In genomic region chr5:104058021-104058420, GRCm38 (mm10) we compare ENCODE assay signal across 9 mouse cellular contexts. TPM values are rescaled to one million over a fixed set of nuclear protein-coding genes. Genes with fewer than 3 reads are reported as not detected.
A peak's percentile ranks its signal among the peaks of the same experiment; 100 is the strongest.
DNase-seq lines count a peak whose midpoint lies in the region; ATAC-seq and TF ChIP-seq lines count a peak whose summit lies in the region.
"Had no signal": no experiment of that assay in that cellular context is flagged by ENCODE, and none has a peak within 500 bp of the region (broad histone marks: within the 10 kb centered on the region; RNA-seq: fewer than 3 reads in every experiment).

No protein-coding gene starts in this region.

- no peak overlapping the region for H3K9ac ChIP-seq in intestine, postnatal 0 days (ENCODE audit: low read depth, low read length)
- H3K9ac ChIP-seq in intestine, embryonic 16.5 days (ENCODE audit: low read depth, low read length) = no peak overlapping the region
- no peak overlapping the region for H3K9ac ChIP-seq in lung, embryonic 14.5 days
- H3K9ac ChIP-seq in stomach, postnatal 0 days (ENCODE audit: low read length) = no peak overlapping the region
- H3K9ac ChIP-seq in hindbrain, embryonic 13.5 days = no peak overlapping the region
- H3K9ac ChIP-seq: embryonic facial prominence, embryonic 12.5 days had no signal

- no peak for TF ChIP-seq EP300 in stomach, postnatal 0 days (optimal IDR thresholded peaks at IDR 0.05)

- H3K4me1 ChIP-seq in intestine, postnatal 0 days (replicated peaks; ENCODE audit: control insufficient read depth, insufficient read depth, low read length) = no peaks in the 10 kb centered on the region
- no peaks in the 10 kb centered on the region for H3K4me1 ChIP-seq in intestine, embryonic 16.5 days (ENCODE audit: control insufficient read depth, insufficient read depth, low read length)
- peaks cover 74% of the 10 kb centered on the region for H3K4me1 ChIP-seq in G1E (ENCODE audit: insufficient read depth, low read depth, low read length)
- H3K4me1 ChIP-seq in lung, embryonic 14.5 days (ENCODE audit: insufficient read depth) = no peaks in the 10 kb centered on the region
- no peaks in the 10 kb centered on the region for H3K4me1 ChIP-seq in stomach, postnatal 0 days (replicated peaks; ENCODE audit: control insufficient read depth, insufficient read depth)
- no peaks in the 10 kb centered on the region for H3K4me1 ChIP-seq in hindbrain, embryonic 13.5 days (replicated peaks)
- H3K4me1 ChIP-seq: embryonic facial prominence, embryonic 12.5 days had no signal

- peak; percentile 79 for TF ChIP-seq CTCF in intestine, postnatal 0 days (IDR thresholded peaks at IDR 0.05; ENCODE audit: low read depth)
- peak; percentile 72 for TF ChIP-seq CTCF in G1E (IDR thresholded peaks at IDR 0.05; ENCODE audit: low read depth, low read length)
- peak; percentile 84 for TF ChIP-seq CTCF in gastrocnemius, adult 2 months (IDR thresholded peaks at IDR 0.05)
- TF ChIP-seq CTCF in lung, embryonic 14.5 days (IDR thresholded peaks at IDR 0.05; ENCODE audit: low read depth) = peak; percentile 75
- TF ChIP-seq CTCF in stomach, postnatal 0 days (IDR thresholded peaks at IDR 0.05; ENCODE audit: low read depth) = peak; percentile 76

- peak; percentile 86 to 87 for DNase-seq in B cell, adult 2 months
- DNase-seq in G1E (ENCODE audit: low spot score) = no peak
- DNase-seq in gastrocnemius, adult 2 months = peak; percentile 67
- peak; percentile 38 for DNase-seq in lung, embryonic 14.5 days
- peak; percentile 59 for DNase-seq in stomach, postnatal 0 days (ENCODE audit: low spot score)

- H3K9me3 ChIP-seq in intestine, postnatal 0 days (ENCODE audit: control insufficient read depth) = no peaks in the 10 kb centered on the region
- H3K9me3 ChIP-seq in intestine, embryonic 16.5 days (ENCODE audit: control insufficient read depth, low read length) = no peaks in the 10 kb centered on the region
- no peaks in the 10 kb centered on the region for H3K9me3 ChIP-seq in G1E (replicated peaks)
- no peaks in the 10 kb centered on the region for H3K9me3 ChIP-seq in lung, embryonic 14.5 days (ENCODE audit: low read depth, low read length)
- H3K9me3 ChIP-seq in stomach, postnatal 0 days (ENCODE audit: control insufficient read depth, low read length) = no peaks in the 10 kb centered on the region
- no peaks in the 10 kb centered on the region for H3K9me3 ChIP-seq in hindbrain, embryonic 13.5 days
- H3K9me3 ChIP-seq: embryonic facial prominence, embryonic 12.5 days had no signal

- ATAC-seq in intestine, postnatal 0 days = no peak
- ATAC-seq in intestine, embryonic 16.5 days = no peak
- ATAC-seq in G1E (ENCODE audit: extremely low read depth, insufficient number of reproducible peaks, low FRiP score, poor library complexity, severe bottlenecking) = no peak
- ATAC-seq in lung, embryonic 14.5 days (ENCODE audit: insufficient read depth) = no peak
- no peak for ATAC-seq in stomach, postnatal 0 days (ENCODE audit: low FRiP score, low TSS enrichment)
- no peak for ATAC-seq in hindbrain, embryonic 13.5 days (ENCODE audit: low FRiP score)

- H3K4me2 ChIP-seq in intestine, postnatal 0 days (replicated peaks; ENCODE audit: low read depth) = no peak overlapping the region
- H3K4me2 ChIP-seq in intestine, embryonic 16.5 days (ENCODE audit: low read depth, low read length) = no peak overlapping the region
- H3K4me2 ChIP-seq in lung, embryonic 14.5 days = no peak overlapping the region
- H3K4me2 ChIP-seq in stomach, postnatal 0 days (replicated peaks; ENCODE audit: low read depth) = no peak overlapping the region
- H3K4me2 ChIP-seq in hindbrain, embryonic 13.5 days = no peak overlapping the region
- H3K4me2 ChIP-seq: embryonic facial prominence, embryonic 12.5 days had no signal

- WGBS in intestine, postnatal 0 days = 60% methylated on average over 15 of the region's 15 CpGs
- WGBS in intestine, embryonic 16.5 days = 66% methylated on average over 15 of the region's 15 CpGs
- WGBS in lung, embryonic 14.5 days = 61% methylated on average over 15 of the region's 15 CpGs
- WGBS in stomach, postnatal 0 days = 66% methylated on average over 15 of the region's 15 CpGs
- 68% methylated on average over 15 of the region's 15 CpGs for WGBS in hindbrain, embryonic 13.5 days

- H3K4me3 ChIP-seq in intestine, postnatal 0 days (ENCODE audit: low read depth, low read length) = no peak overlapping the region
- no peak overlapping the region for H3K4me3 ChIP-seq in intestine, embryonic 16.5 days (ENCODE audit: low read length)
- no peak overlapping the region for H3K4me3 ChIP-seq in G1E (ENCODE audit: low read depth, low read length)
- no peak overlapping the region for H3K4me3 ChIP-seq in gastrocnemius, adult 2 months
- no peak overlapping the region for H3K4me3 ChIP-seq in lung, embryonic 14.5 days (ENCODE audit: low read depth, low read length)
- no peak overlapping the region for H3K4me3 ChIP-seq in stomach, postnatal 0 days (ENCODE audit: low read depth, low read length)
- H3K4me3 ChIP-seq in hindbrain, embryonic 13.5 days = no peak overlapping the region
- H3K4me3 ChIP-seq: embryonic facial prominence, embryonic 12.5 days had no signal

- no peak overlapping the region for H3K27ac ChIP-seq in intestine, postnatal 0 days (ENCODE audit: low read depth, low read length)
- no peak overlapping the region for H3K27ac ChIP-seq in intestine, embryonic 16.5 days (ENCODE audit: low read length)
- H3K27ac ChIP-seq in gastrocnemius, adult 2 months = no peak overlapping the region
- H3K27ac ChIP-seq in lung, embryonic 14.5 days (ENCODE audit: low read depth) = no peak overlapping the region
- H3K27ac ChIP-seq in stomach, postnatal 0 days (replicated peaks) = no peak overlapping the region
- H3K27ac ChIP-seq in hindbrain, embryonic 13.5 days = no peak overlapping the region
- H3K27ac ChIP-seq: embryonic facial prominence, embryonic 12.5 days had no signal

- no peaks in the 10 kb centered on the region for H3K27me3 ChIP-seq in intestine, postnatal 0 days (replicated peaks; ENCODE audit: control insufficient read depth, insufficient read depth, low read length)
- no peaks in the 10 kb centered on the region for H3K27me3 ChIP-seq in intestine, embryonic 16.5 days (replicated peaks; ENCODE audit: control insufficient read depth, insufficient read depth, low read length)
- no peaks in the 10 kb centered on the region for H3K27me3 ChIP-seq in G1E (ENCODE audit: insufficient read depth, low read length)
- H3K27me3 ChIP-seq in lung, embryonic 14.5 days (ENCODE audit: insufficient read depth, low read length) = no peaks in the 10 kb centered on the region
- H3K27me3 ChIP-seq in stomach, postnatal 0 days (ENCODE audit: control insufficient read depth, insufficient read depth, low read length) = no peaks in the 10 kb centered on the region
- H3K27me3 ChIP-seq in hindbrain, embryonic 13.5 days = no peaks in the 10 kb centered on the region
- H3K27me3 ChIP-seq: embryonic facial prominence, embryonic 12.5 days had no signal

- peaks cover 40% of the 10 kb centered on the region for H3K36me3 ChIP-seq in intestine, postnatal 0 days (ENCODE audit: control insufficient read depth, insufficient read depth)
- H3K36me3 ChIP-seq in intestine, embryonic 16.5 days (ENCODE audit: control insufficient read depth, insufficient read depth, low read length) = peaks cover 8% of the 10 kb centered on the region
- peaks cover 88% of the 10 kb centered on the region for H3K36me3 ChIP-seq in G1E (replicated peaks)
- peaks cover 52% of the 10 kb centered on the region for H3K36me3 ChIP-seq in lung, embryonic 14.5 days (ENCODE audit: insufficient read depth)
- peaks cover 5% of the 10 kb centered on the region; the same call in 1 of the 2 replicates for H3K36me3 ChIP-seq in stomach, postnatal 0 days (ENCODE audit: control insufficient read depth, insufficient read depth, low read length)
- peaks cover 46% of the 10 kb centered on the region for H3K36me3 ChIP-seq in hindbrain, embryonic 13.5 days

- intact Hi-C loops in gastrocnemius, adult 2 months (cut with DNase I) = loop anchor here (5.0 kb wide), 1 partner anchor 56 kb away; no protein-coding TSS in a partner anchor

RNA-seq across cellular contexts. Expression of gene Nudt9, which starts 11.9 kb away (rescaled TPM):
- 81.1 and 82.0 TPM in 2 replicates for polyA plus RNA-seq in intestine, postnatal 0 days (2015; fragmentation: Nextera tagmentation; extraction: Ambion mirVana)
- polyA plus RNA-seq in intestine, embryonic 16.5 days (2015; fragmentation: Nextera tagmentation; extraction: Ambion mirVana) = 61.0 and 61.8 TPM in 2 replicates
- 61.9 and 65.6 TPM in 2 replicates for total RNA-seq in G1E (2014; fragmentation: Nextera tagmentation)
- 66.7 and 71.6 TPM in 2 replicates for total RNA-seq in G1E (2017)
- polyA plus RNA-seq in G1E (2012) = 116 and 139 TPM in 2 replicates
- 10 to 100 TPM; 62.6 to 68.7 TPM for total RNA-seq in gastrocnemius, adult 2 months (2021)
- polyA plus RNA-seq in lung, embryonic 14.5 days (2014; fragmentation: Nextera tagmentation; extraction: Ambion mirVana) = 62.0 and 66.6 TPM in 2 replicates
- polyA plus RNA-seq in stomach, postnatal 0 days (2015; fragmentation: Nextera tagmentation; extraction: Ambion mirVana) = 53.0 and 57.1 TPM in 2 replicates
- polyA plus RNA-seq in hindbrain, embryonic 13.5 days (2015; fragmentation: Nextera tagmentation; extraction: Ambion mirVana) = 67.0 and 70.4 TPM in 2 replicates

RNA-seq across cellular contexts. Expression of gene Gm17660, which starts 19.4 kb away (rescaled TPM):
- 1.1 and 1.5 TPM in 2 replicates for polyA plus RNA-seq in intestine, postnatal 0 days (2015; fragmentation: Nextera tagmentation; extraction: Ambion mirVana)
- not detected in 2 replicates for polyA plus RNA-seq in intestine, embryonic 16.5 days (2015; fragmentation: Nextera tagmentation; extraction: Ambion mirVana)
- total RNA-seq in G1E (2014; fragmentation: Nextera tagmentation) = not detected in 2 replicates
- not detected in 2 replicates for total RNA-seq in G1E (2017)
- polyA plus RNA-seq in G1E (2012) = not detected in 2 replicates
- total RNA-seq in gastrocnemius, adult 2 months (2021) = not detected
- not detected in 2 replicates for polyA plus RNA-seq in lung, embryonic 14.5 days (2014; fragmentation: Nextera tagmentation; extraction: Ambion mirVana)
- 0.35 TPM in 1 of 2 replicates, not detected in the other for polyA plus RNA-seq in stomach, postnatal 0 days (2015; fragmentation: Nextera tagmentation; extraction: Ambion mirVana)
- polyA plus RNA-seq in hindbrain, embryonic 13.5 days (2015; fragmentation: Nextera tagmentation; extraction: Ambion mirVana) = not detected in 2 replicates
- polyA plus RNA-seq: embryonic facial prominence, embryonic 12.5 days had no signal

RNA-seq across cellular contexts. Expression of gene Hsd17b11, which starts 36.3 kb away (rescaled TPM):
- 48.7 and 55.3 TPM in 2 replicates for polyA plus RNA-seq in intestine, postnatal 0 days (2015; fragmentation: Nextera tagmentation; extraction: Ambion mirVana)
- polyA plus RNA-seq in intestine, embryonic 16.5 days (2015; fragmentation: Nextera tagmentation; extraction: Ambion mirVana) = 10.6 and 10.7 TPM in 2 replicates
- total RNA-seq in G1E (2014; fragmentation: Nextera tagmentation) (9.2 and 11.7 TPM in 2 replicates), G1E (2017) (9.0 and 9.5 TPM in 2 replicates)
- 0.47 and 0.82 TPM in 2 replicates for polyA plus RNA-seq in G1E (2012)
- total RNA-seq in gastrocnemius, adult 2 months (2021) = 1 to 10 TPM; 8.6 to 9.2 TPM
- polyA plus RNA-seq in lung, embryonic 14.5 days (2014; fragmentation: Nextera tagmentation; extraction: Ambion mirVana) = 4.2 and 4.4 TPM in 2 replicates
- 19.1 and 20.9 TPM in 2 replicates for polyA plus RNA-seq in stomach, postnatal 0 days (2015; fragmentation: Nextera tagmentation; extraction: Ambion mirVana)
- 2.4 and 2.7 TPM in 2 replicates for polyA plus RNA-seq in hindbrain, embryonic 13.5 days (2015; fragmentation: Nextera tagmentation; extraction: Ambion mirVana)

RNA-seq across cellular contexts. Expression of gene Sparcl1, which starts 55.5 kb away (rescaled TPM):
- 158 and 165 TPM in 2 replicates for polyA plus RNA-seq in intestine, postnatal 0 days (2015; fragmentation: Nextera tagmentation; extraction: Ambion mirVana)
- polyA plus RNA-seq in intestine, embryonic 16.5 days (2015; fragmentation: Nextera tagmentation; extraction: Ambion mirVana) = 191 and 194 TPM in 2 replicates
- not detected in 2 replicates for total RNA-seq in G1E (2014; fragmentation: Nextera tagmentation)
- not detected in 2 replicates for total RNA-seq in G1E (2017)
- polyA plus RNA-seq in G1E (2012) = not detected in 2 replicates
- 100 to 1,000 TPM in 1 of 2 experiments, 10 to 100 TPM in 1; 83.5 to 151 TPM for total RNA-seq in gastrocnemius, adult 2 months (2021)
- polyA plus RNA-seq in lung, embryonic 14.5 days (2014; fragmentation: Nextera tagmentation; extraction: Ambion mirVana) = 296 and 307 TPM in 2 replicates
- 206 and 241 TPM in 2 replicates for polyA plus RNA-seq in stomach, postnatal 0 days (2015; fragmentation: Nextera tagmentation; extraction: Ambion mirVana)
- polyA plus RNA-seq in hindbrain, embryonic 13.5 days (2015; fragmentation: Nextera tagmentation; extraction: Ambion mirVana) = 150 and 151 TPM in 2 replicates
